Mouse (Mus musculus) forebrain, embryonic 13.5 days (tissue): ENCODE measurements at regions not wholly inside any gene's neighbourhood (a gene's known extent, or its start where the extent isn't known, plus 50 kb on each side); places are given as distances from the start of the nearest gene placed in this dataset.
A peak's percentile ranks its signal among the peaks of the same experiment; 100 is the strongest.
"Not testable (repeated sequence)": the region's sequence is repeated elsewhere in the genome, so short reads cannot be mapped to it uniquely, and the experiment has no call there.

Experiments
- ATAC-seq: fragments of 200-750 bp; cut with Nextera tagmentation; 2 replicates; pipeline ENCODE4 v1.8.0; 2017
- H3K27ac ChIP-seq: fragments of 300-500 bp; sonication (generic); 2 replicates; pipeline ENCODE4 v1.5.1; 2015; ENCODE audit warnings: inconsistent platforms, mild to moderate bottlenecking, moderate library complexity
- H3K27me3 ChIP-seq: fragments of 300-500 bp; sonication (generic); 2 replicates; pipeline ENCODE4 v1.6.1; 2015; ENCODE audit warnings: mild to moderate bottlenecking, inconsistent platforms
- H3K36me3 ChIP-seq: fragments of 300-500 bp; sonication (generic); 2 replicates; pipeline ENCODE4 v1.6.1; 2015; ENCODE audit warnings: mild to moderate bottlenecking, inconsistent platforms; ENCODE audit not compliant: poor library complexity, severe bottlenecking
- H3K4me1 ChIP-seq: fragments of 300-500 bp; sonication (generic); 2 replicates; pipeline ENCODE4 v1.6.1; 2015; ENCODE audit warnings: inconsistent platforms
- H3K4me2 ChIP-seq: fragments of 300-500 bp; sonication (generic); 2 replicates; pipeline ENCODE4 v1.6.1; 2015; ENCODE audit warnings: inconsistent platforms, mild to moderate bottlenecking, moderate library complexity
- H3K4me3 ChIP-seq: fragments of 300-500 bp; sonication (generic); 2 replicates; pipeline ENCODE4 v1.5.1; 2015; ENCODE audit warnings: mild to moderate bottlenecking, inconsistent platforms
- H3K9ac ChIP-seq: fragments of 300-500 bp; sonication (generic); 2 replicates; pipeline ENCODE4 v1.6.1; 2015; ENCODE audit warnings: mild to moderate bottlenecking, inconsistent platforms
- H3K9me3 ChIP-seq: fragments of 300-500 bp; sonication (generic); replicated peaks from 2 replicates; pipeline ENCODE4 v1.6.1; 2016; ENCODE audit warnings: inconsistent platforms
- WGBS: fragments of 180-500 bp; shearing (Covaris S2); methylation state at CpG from one replicate; pipeline ENCODE4 v1.1.7; 2015; 5-methylcytosine and 5-hydroxymethylcytosine counted together

DNA sequence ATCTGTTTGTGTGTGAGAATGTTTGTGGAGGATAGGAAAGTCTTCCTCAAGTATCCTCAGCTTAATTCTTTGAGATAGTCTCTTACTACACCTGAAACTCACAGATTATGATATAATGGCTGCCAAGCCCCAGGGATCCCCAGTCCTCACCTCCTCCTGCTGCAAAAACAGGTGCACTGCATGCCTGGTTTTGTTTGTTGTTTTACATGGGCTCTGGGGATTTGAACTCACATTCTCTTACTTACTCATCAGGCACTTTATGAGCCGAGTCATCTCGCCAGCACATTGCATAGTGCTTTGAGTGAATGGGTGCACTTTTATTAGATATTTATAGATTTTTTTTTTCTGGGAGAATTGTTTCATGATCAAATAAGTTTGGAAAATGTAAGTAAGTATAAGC, 56.3 kb downstream of the Mterf1b start:
- Histone ChIP-seq H3K27me3 (no peaks in the 10 kb centered on the region), H3K36me3 (no peaks in the 10 kb centered on the region), H3K27ac (no peak overlapping the region), H3K4me3 (no peak overlapping the region), H3K9me3 (no peaks in the 10 kb centered on the region), H3K4me1 (no peaks in the 10 kb centered on the region), H3K9ac (no peak overlapping the region), H3K4me2 (no peak overlapping the region)
- no peak for ATAC-seq
- 79% methylated on average over 2 of the region's 2 CpGs for WGBS

DNA sequence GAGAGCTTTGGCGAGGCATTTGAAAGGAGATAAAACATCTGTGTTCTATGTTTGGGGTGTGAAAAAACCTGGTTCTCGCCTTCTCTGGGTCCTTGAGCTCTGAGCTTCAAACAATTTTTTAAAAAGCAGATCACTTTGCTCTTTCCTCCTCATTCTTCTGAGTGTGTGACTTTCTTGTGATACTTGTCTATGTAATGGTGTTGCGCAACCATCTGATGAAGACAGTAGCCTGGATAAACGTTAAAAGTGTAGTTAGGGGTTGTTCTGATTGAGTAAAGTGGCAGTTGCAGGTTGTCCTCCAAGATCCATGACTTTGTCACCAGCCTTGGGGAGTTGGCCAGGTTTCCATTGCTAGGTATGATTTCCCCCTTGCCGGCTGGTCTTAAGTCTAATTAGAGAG, 62.1 kb downstream of the Mterf1b start:
- not testable (repeated sequence) for H3K36me3 ChIP-seq, H3K27me3 ChIP-seq, H3K4me1 ChIP-seq, ATAC-seq, H3K4me2 ChIP-seq, H3K27ac ChIP-seq, H3K4me3 ChIP-seq, H3K9me3 ChIP-seq, H3K9ac ChIP-seq
- WGBS: 94% methylated on average over 5 of the region's 5 CpGs

DNA sequence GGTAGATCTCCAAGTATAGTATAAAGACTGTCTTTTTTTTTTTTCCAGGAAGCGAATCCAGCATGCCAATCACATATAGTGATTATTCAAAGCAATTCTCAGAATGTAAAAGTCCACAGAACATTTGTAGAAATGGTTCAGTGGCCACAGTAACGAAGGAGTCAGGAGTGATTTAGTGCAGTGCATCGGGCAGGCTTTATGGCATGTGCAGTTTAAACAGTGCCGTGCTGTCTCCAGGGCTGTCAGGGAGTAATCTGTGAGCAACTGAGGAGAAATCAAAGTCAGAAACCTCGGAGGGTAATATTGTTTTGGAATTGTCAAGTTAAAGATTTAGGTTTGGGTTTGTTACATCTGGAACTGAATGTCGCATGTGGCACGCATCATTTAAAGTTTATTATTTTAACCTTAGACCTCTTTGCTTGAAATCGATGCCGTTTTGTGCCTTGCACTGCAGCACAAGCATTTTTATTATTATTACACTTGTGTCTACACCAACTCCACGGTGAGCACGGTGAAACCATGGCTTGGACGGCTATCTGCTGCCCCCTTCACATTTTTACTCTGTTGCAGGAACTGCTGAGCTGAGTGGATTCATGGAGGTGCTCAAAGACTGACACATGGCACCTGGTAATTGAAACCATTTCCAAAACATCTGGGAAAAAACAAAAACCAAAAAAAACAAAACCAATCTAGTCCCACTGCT, 65.0 kb downstream of the Mterf1b start:
- H3K27me3 ChIP-seq: no peaks in the 10 kb centered on the region
- H3K9ac ChIP-seq: no peak overlapping the region
- H3K4me1 ChIP-seq: no peaks in the 10 kb centered on the region
- WGBS: 82% methylated on average over 12 of the region's 12 CpGs
- no peaks in the 10 kb centered on the region for H3K9me3 ChIP-seq
- H3K36me3 ChIP-seq: no peaks in the 10 kb centered on the region
- H3K4me2 ChIP-seq: no peak overlapping the region
- no peak for ATAC-seq
- H3K4me3 ChIP-seq: no peak overlapping the region
- no peak overlapping the region for H3K27ac ChIP-seq

DNA sequence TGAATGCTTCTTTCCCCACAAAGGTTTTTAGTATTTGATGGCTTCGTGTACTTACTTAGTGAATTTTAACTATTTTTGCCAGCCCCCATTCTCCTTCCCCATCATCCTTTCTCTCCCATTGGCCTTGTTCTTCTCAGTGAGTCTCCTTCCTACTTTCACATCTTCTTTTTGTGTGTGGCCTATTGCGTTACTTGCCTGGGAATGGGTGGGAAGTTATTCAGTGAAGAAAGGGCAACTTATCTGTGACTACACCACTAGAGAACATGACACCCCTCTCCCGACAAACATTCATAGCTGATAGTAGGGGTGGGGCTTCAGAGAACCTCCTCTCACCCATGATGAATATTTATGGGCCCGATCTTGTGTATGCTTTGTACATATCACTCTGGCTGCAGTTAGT, 67.1 kb downstream of the Mterf1b start:
- Histone ChIP-seq H3K9ac (no peak overlapping the region), H3K36me3 (no peaks in the 10 kb centered on the region), H3K9me3 (no peaks in the 10 kb centered on the region), H3K4me3 (no peak overlapping the region), H3K4me1 (no peaks in the 10 kb centered on the region), H3K27me3 (no peaks in the 10 kb centered on the region), H3K4me2 (no peak overlapping the region), H3K27ac (no peak overlapping the region)
- ATAC-seq: no peak
- 92% methylated on average over 4 of the region's 4 CpGs for WGBS

DNA sequence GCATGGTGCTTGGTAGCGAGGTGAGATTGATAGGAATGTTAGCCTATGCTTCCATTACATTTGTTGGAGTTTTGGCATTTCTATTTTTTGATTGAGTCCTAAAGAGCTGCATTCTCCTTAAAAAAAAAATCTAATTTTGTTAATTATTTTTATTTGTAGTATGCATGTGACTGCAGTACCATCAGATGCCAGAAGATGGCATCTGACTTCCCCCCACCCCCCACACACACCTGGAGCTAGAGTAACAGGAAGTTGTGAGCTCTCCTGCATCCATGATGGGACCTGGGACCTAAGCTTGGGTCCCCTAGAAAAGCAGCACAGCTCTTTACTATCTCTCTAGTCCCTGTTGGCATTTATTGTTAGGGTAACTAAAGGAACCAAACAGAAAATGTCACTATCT, 70.5 kb downstream of the Mterf1b start:
- WGBS: 94% methylated on average over 1 of the region's 1 CpGs
- no peak overlapping the region for H3K4me3 ChIP-seq
- H3K27me3 ChIP-seq: no peaks in the 10 kb centered on the region
- H3K9ac ChIP-seq: no peak overlapping the region
- ATAC-seq: no peak
- no peaks in the 10 kb centered on the region for H3K9me3 ChIP-seq
- no peak overlapping the region for H3K4me2 ChIP-seq
- no peaks in the 10 kb centered on the region for H3K4me1 ChIP-seq
- H3K27ac ChIP-seq: no peak overlapping the region
- H3K36me3 ChIP-seq: no peaks in the 10 kb centered on the region

DNA sequence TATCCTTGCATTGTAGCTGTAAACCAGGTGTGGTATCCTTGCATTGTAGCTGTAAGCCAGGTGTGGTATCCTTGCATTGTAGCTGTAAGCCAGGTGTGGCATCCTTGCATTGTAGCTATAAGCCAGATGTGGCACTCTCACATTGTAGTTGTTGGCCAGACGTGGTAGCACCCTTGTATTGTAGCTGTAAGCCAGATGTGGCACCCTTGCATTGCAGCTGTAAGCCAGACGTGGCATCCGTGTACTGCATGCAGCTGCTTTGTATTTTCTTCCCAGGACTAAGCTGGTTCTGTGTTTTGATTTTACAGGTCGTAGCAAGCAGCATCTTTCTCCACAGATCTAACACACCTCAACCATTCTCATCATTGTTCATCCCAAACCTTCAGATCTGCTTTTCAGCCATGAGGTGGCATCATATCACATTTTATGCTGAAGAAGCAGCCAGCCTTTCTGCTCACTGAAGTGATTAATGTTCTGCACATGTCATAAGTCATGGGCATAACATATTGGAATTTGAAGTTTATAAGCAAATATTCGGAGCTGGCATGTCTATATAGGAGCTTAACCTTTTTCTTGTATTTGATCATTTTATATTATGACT, 71.5 kb downstream of the Mterf1b start:
- H3K4me1 ChIP-seq: no peaks in the 10 kb centered on the region
- H3K4me2 ChIP-seq: no peak overlapping the region
- H3K4me3 ChIP-seq: no peak overlapping the region
- no peak overlapping the region for H3K27ac ChIP-seq
- H3K27me3 ChIP-seq: no peaks in the 10 kb centered on the region
- WGBS: 78% methylated on average over 5 of the region's 5 CpGs
- peak; percentile 70 for ATAC-seq
- H3K9ac ChIP-seq: no peak overlapping the region
- no peaks in the 10 kb centered on the region for H3K36me3 ChIP-seq
- H3K9me3 ChIP-seq: no peaks in the 10 kb centered on the region

DNA sequence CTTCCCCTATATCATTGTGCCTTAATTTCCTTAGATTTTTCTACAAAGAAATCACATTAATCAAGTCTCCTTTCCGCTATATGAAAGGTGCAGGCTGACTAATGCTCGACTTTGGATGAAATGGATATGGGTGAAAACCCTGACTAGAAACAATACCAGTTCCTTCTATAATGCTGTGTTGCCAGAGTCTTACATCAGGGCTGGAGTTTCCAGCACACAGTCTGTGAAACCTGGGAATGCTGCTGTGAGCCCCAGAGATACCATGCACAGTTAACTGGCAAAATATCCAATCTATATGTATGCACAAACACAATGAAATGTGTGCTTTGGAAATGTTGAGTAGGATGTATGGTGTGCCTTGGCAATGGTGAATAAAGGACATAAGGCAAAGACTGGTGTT, 75.5 kb downstream of the Mterf1b start:
- ATAC-seq: no peak
- H3K27ac ChIP-seq: no peak overlapping the region
- H3K36me3 ChIP-seq: no peaks in the 10 kb centered on the region
- H3K9me3 ChIP-seq: no peaks in the 10 kb centered on the region
- 83% methylated on average over 2 of the region's 2 CpGs for WGBS
- no peaks in the 10 kb centered on the region for H3K4me1 ChIP-seq
- no peak overlapping the region for H3K9ac ChIP-seq
- no peak overlapping the region for H3K4me3 ChIP-seq
- no peaks in the 10 kb centered on the region for H3K27me3 ChIP-seq
- no peak overlapping the region for H3K4me2 ChIP-seq

DNA sequence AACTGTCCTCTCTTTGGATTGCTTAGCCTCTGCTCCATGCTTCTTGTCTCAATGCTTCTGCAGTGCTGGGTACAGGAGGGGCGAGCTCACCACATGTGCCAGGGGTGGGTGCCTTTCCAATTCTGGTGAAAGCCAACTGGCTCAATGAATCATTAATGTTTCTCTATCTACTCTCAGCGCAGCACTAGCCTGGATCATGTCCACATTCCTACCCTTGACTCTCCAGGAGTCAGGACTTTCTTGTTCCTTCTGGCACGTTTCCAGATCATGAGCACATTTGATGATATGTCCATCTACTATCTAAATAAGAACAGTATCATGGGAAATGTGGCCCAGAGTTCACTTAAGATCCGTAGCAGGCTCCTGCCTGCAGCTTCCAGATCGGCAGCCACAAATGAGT, 80.8 kb downstream of the Mterf1b start:
- 90% methylated on average over 5 of the region's 5 CpGs for WGBS
- H3K4me3 ChIP-seq: no peak overlapping the region
- H3K36me3 ChIP-seq: no peaks in the 10 kb centered on the region
- no peak overlapping the region for H3K4me2 ChIP-seq
- H3K27me3 ChIP-seq: no peaks in the 10 kb centered on the region
- H3K9ac ChIP-seq: no peak overlapping the region
- no peaks in the 10 kb centered on the region for H3K9me3 ChIP-seq
- H3K27ac ChIP-seq: no peak overlapping the region
- no peaks in the 10 kb centered on the region for H3K4me1 ChIP-seq
- no peak for ATAC-seq

DNA sequence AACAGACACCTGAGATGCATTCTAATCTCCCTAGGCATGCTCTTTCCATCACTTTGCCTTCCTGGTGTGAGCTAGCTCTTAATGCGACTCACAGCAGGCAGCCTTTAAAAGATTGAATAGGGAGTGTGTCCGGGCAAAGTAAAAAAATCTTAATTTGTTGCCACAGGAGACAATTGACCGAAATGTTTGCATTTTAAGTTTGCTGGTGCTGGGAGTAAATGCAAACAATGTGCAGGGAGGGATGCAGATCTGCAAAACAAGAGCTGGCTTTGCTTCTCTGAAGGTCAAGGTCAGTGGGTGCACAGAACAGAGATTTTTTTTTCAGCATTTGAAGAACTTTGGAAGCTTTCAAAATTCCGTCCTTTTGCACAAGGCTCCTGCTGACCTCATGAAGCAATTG, 111.4 kb downstream of the Mterf1b start:
- no peak overlapping the region for H3K27ac ChIP-seq
- H3K4me2 ChIP-seq: no peak overlapping the region
- no peak overlapping the region for H3K9ac ChIP-seq
- H3K4me1 ChIP-seq: peaks cover 7% of the 10 kb centered on the region; the same call in 1 of the 2 replicates
- H3K4me3 ChIP-seq: no peak overlapping the region
- no peaks in the 10 kb centered on the region; the same call in 1 of the 2 replicates for H3K27me3 ChIP-seq
- no peaks in the 10 kb centered on the region for H3K9me3 ChIP-seq
- 5% methylated on average over 4 of the region's 4 CpGs for WGBS
- no peak for ATAC-seq
- H3K36me3 ChIP-seq: no peaks in the 10 kb centered on the region

DNA sequence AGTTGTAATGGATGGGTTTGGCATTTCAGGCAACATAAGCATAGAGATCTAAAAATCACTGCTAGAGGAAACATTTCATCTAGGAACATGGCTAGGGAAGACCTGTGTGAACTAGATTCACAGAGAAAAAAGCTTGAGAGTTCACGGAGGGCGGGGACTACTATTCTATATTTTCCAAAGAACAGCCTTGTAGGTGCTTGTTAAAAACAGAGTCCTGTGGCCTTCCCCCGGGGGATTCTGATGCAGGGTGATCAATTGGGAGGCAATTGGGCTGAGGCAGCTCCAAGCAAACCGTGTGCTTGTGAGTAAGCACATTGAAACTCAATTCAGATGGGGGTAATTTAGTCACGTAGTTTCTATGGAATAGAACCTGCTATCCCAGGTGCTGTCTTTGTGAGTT, 112.0 kb downstream of the Mterf1b start:
- H3K4me3 ChIP-seq: no peak overlapping the region
- no peaks in the 10 kb centered on the region for H3K36me3 ChIP-seq
- no peaks in the 10 kb centered on the region; the same call in 1 of the 2 replicates for H3K27me3 ChIP-seq
- ATAC-seq: no peak
- H3K27ac ChIP-seq: no peak overlapping the region
- WGBS: 37% methylated on average over 5 of the region's 5 CpGs
- H3K4me2 ChIP-seq: no peak overlapping the region
- no peak overlapping the region for H3K9ac ChIP-seq
- peaks cover 7% of the 10 kb centered on the region; the same call in 1 of the 2 replicates for H3K4me1 ChIP-seq
- no peaks in the 10 kb centered on the region for H3K9me3 ChIP-seq

DNA sequence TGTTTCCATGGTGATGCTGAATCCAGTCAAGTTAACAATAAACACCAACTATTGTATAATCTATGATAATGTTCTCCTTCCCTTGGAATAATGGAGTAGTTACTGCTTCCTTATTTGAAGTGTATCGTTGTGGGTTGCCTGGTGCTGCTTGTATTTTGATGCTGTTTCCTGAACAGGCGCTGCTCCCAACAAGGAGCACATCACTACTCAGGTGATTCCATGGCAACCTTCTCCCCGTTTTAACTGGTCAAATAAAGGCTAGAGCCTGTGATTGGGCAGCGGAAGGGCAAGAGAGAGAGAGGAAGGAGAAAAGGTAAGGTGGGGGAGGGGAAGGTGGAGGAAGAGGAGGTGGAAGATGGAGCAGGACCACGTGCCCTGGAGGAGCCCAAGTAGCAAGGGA, 116.3 kb downstream of the Mterf1b start:
- Histone ChIP-seq H3K4me2 (no peak overlapping the region), H3K27ac (no peak overlapping the region), H3K36me3 (no peaks in the 10 kb centered on the region), H3K9ac (no peak overlapping the region), H3K27me3 (no peaks in the 10 kb centered on the region; the same call in 1 of the 2 replicates), H3K4me1 (peaks cover 10% of the 10 kb centered on the region; the same call in 1 of the 2 replicates), H3K4me3 (no peak overlapping the region), H3K9me3 (no peaks in the 10 kb centered on the region)
- 76% methylated on average over 5 of the region's 5 CpGs for WGBS
- ATAC-seq: no peak

DNA sequence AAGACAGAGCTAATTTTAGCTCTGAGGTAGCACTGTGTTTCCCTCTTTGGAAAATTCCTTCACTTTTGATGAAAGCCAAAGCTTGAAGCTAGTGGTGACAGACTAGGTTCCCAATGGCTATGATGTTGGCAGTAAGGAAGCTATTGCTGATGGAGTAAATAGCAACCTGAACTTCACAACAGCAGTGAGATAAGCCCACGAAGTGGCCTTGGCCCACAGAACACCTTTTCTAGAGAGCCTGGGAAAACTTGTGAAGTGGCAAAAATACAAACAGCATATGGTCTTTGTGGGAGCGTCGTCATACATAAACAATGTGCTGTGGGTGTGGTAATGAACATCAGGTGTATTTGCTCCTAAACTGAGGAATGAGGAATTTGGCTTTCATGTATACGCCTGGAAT, 119.0 kb downstream of the Mterf1b start:
- Histone ChIP-seq H3K27me3 (no peaks in the 10 kb centered on the region; the same call in 1 of the 2 replicates), H3K36me3 (no peaks in the 10 kb centered on the region), H3K9me3 (no peaks in the 10 kb centered on the region), H3K4me2 (no peak overlapping the region), H3K9ac (no peak overlapping the region), H3K4me1 (0 out of 2 replicates have a peak, but pooled peaks cover 6% of the 10 kb centered on the region), H3K4me3 (no peak overlapping the region), H3K27ac (no peak overlapping the region; the same call in 1 of the 2 replicates)
- ATAC-seq: peak; percentile 69
- WGBS: 67% methylated on average over 4 of the region's 4 CpGs

DNA sequence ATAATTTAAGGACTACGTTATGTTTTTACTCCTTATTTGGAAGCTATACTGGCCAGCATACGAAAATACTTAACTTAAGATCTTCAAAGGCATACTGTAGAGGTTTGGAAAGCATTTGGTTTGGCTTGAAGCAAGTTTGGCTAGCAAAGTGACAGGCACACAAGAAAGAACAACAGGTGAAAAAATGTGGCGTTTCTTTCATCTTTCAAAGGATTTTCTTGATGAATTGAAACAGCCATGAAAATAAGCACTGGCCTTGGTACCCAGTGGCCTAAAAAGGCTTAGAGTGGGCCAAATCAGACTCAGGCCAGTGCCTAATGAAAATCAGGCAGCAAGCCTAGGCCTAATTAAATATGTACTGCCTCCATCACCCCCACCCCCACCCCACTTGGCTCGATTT, 119.4 kb downstream of the Mterf1b start:
- Histone ChIP-seq H3K4me1 (0 out of 2 replicates have a peak, but pooled peaks cover 6% of the 10 kb centered on the region), H3K27me3 (no peaks in the 10 kb centered on the region; the same call in 1 of the 2 replicates), H3K4me3 (no peak overlapping the region), H3K36me3 (no peaks in the 10 kb centered on the region), H3K4me2 (no peak overlapping the region), H3K9me3 (no peaks in the 10 kb centered on the region), H3K27ac (no peak overlapping the region), H3K9ac (no peak overlapping the region)
- ATAC-seq: peak; percentile 83
- WGBS: 40% methylated on average over 4 of the region's 4 CpGs
